Mouse (Mus musculus) forelimb bud, embryonic 11.5 days (tissue): ENCODE data around the gene Zfyve19.

ENCODE experiments used
- DNase-seq: peaks from one replicate; pipeline ENCODE4 v3.0.0-alpha.2; 2012; ENCODE audit warnings: low read depth, low spot score

Gene Zfyve19

GRCm38 (mm10) chr2:119208344-119209175 is at the start of gene Zfyve19, which contains the start of gene Dnajc17:
TSS of gene Zfyve19 (plus strand) at chr2:119208617.
TSS of gene Dnajc17 (minus strand) at chr2:119208795.
- DNase-seq = peak; percentile 95

DNA sequence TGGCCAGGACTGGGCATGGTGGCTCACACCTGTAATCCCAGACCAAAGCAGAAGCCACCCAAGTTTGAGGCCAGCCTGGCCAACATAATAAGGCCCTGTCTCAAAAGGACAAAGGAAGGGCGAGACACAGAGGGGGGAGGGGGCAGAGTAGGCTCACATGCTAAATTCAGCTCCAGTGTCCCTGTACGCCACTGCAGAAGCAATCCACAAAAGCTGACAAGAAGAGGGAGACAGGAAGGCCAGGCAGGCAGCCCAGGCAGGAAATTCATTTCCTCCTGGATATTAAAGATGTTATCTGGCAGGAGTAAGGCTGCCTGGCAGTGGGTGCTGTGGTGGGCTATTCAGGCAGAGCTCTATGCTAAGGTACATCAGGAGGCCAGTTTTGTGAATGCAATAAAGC is 47.2 kb upstream of the Zfyve19 start:
- no peak for DNase-seq

- DNase-seq = no peak
Observed at GRCm38 (mm10) chr2:119163135-119163534, 45.3 kb upstream of the Zfyve19 start.

DNA sequence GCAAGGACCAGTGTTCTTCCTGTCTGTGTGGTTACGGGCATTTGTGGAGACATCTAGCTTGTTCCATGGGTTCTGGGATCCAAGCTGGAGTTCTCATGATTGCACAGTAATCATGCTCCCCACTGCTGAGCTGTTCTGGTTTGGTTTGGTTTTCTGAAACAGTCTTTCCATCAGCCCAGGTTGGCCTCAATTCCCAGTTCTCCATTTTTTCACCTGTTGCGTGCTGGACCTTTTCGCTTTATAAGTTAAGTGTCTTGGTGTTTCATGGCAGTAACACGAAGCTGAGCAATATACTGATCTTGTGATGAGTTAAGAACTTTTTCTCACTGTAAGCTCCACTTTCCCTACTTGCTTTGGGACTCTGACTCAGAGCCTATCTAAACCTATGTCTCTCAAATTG is 44.4 kb upstream of the Zfyve19 start:
- no peak for DNase-seq

- no peak for DNase-seq
Observed at GRCm38 (mm10) chr2:119165401-119165800, 43.0 kb upstream of the Zfyve19 start.

- DNase-seq = peak; percentile 40
Observed at GRCm38 (mm10) chr2:119166901-119167865, 41.2 kb upstream of the Zfyve19 start, which contains the start of gene Gchfr. TSS of gene Gchfr (plus strand) at chr2:119167773.

DNA sequence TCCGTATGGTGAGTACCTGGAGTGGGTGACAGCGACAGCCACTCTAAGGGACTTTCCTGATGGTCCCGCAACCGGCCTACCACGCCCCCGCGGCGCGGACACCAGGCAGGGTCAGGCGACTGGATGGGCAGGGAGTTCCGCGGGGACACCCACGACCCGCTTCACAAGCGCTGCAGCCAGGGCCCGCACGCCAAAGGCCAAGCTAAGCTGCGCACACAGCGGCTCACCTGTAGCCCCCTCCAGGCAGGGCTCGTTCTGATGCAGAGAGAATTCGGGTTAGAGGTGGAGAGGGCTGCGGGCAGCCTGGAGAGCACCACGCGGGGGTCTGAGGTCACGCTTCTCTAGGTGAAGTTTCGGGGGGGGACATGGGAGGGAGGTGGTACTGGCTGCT is 40.6 kb upstream of the Zfyve19 start:
- no peak for DNase-seq

GRCm38 (mm10) chr2:119170282-119170681 is 38.1 kb upstream of the Zfyve19 start:
- no peak for DNase-seq

DNA sequence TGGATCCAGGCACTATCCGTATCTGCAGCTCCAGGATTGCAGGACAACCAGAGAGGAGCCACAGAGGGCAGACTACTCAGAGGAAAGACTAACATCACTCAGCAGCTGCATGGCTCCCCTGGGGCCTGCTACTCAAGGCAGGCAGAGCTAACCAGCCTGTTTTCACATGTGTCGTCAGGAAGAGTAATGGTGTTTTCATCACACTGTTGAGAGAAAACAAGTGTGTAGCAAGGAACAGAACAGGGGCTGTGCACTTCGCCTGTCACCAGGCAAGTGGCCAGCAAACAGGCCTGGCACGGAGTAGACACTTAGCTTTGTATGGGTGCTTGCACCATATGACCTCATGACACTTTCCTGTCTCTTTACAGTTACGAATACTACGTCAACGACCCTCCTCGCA is 36.8 kb upstream of the Zfyve19 start:
- DNase-seq = no peak

DNA sequence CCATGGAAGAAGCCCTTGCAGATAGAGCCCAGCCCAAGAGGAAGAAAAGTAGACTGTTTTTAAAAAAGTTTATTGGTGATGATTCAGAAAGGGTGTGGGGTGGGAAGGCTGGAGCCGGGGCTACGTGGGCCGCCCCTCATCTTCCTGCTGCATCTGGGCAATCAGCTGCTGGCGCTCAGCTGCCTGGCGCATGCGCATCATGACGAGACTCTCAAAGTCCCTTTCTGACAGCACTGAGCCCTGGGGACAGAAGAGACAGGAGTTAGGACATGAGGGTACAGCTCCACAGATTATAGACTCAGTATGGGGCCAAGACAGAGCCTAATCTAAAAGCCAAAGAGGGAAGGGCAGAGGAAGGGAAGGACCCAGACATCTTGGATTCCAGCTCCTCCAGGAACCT is 36.0 kb upstream of the Zfyve19 start:
- DNase-seq = no peak

DNA sequence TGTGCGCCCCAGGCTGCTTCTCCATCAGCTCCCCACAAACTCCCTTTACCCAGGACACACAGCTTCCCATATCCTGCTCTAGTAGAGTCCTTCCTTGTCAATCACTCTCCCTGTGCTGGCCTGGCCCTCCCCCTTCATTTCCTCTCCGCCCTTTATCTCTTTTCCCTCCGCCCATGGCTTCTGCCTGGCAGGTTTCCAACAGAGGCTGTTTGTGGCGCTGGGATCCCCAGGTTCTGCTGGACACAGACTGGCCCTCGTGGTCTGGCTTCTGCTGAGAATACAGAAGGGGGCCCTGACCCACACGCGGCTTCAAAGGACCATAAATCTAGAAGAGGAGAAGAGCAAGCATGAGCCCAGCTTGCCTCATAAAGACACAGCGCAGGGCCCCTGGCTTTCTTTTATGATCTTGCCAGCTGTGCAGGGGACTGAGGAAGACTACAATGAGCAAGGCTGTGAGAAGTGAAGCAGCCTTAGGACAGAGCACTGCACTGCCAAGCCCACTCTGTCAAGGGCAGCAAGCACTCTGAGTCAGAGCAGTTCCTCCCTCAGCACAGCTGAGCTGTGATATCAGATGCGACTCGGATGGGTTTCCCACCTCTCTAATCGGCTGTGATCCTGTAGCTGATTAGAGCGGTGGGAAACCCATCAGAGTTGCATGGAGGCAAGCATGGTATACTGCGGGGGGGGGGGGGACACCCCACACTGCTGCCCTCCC is 35.4 kb upstream of the Zfyve19 start:
- no peak for DNase-seq

DNA sequence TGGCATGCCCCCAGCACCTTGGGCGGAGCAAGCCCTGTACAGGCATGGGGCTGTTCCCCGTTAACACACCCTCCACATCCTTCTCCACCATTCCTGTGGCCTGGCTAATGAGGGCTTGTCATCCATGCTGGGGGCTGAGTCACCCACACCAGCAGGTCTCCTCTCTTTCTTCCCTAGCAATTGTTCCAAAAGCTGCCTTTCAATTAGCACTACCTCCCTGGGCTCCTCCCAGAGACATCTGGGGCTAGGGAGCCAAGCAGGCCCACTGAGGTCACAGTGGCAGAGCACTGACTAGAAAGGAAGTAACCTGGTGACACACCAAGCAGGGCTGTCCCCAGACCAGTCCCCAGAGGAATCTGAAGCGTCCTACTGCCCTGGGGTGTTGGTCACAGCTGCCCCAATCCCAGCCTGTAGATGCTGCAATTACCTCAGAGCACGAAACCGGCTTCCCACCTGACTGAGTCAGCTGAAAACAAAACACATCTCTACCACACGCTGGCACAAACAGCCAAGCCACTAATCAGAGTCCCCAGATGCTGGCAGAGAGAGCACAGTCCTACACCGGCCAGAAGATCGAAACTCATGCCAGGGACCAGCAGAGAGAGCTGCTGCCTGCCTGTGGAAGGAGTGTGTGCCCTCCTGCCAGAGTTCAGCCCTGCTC is 34.3 kb upstream of the Zfyve19 start, which contains the start of gene Gm14137:
TSS of gene Gm14137 (plus strand) at position 519 of the 661 bp plus-strand sequence.
- no peak for DNase-seq

GRCm38 (mm10) chr2:119174866-119175265 is 33.6 kb upstream of the Zfyve19 start:
- no peak for DNase-seq

GRCm38 (mm10) chr2:119175614-119176013 is 32.8 kb upstream of the Zfyve19 start:
- no peak for DNase-seq

DNA sequence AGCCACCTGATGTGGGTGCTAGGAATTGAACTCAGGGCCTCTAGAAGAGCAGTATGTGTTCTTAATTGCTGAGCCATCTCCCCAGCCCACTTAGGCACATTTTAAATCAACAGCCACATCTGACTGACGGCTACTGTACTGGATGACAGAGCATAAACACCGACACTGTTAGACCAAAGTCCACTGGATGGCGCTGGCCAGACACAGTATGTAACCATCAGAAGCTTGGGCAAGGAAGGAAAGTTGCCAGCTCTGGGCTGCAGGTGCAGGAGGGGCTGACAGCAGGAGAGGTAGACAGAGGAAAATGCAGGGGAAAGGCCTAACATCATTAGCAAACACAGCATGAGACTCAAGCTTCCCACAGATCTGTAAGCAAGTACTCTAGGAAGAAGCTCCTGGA is 31.7 kb upstream of the Zfyve19 start:
- no peak for DNase-seq

DNA sequence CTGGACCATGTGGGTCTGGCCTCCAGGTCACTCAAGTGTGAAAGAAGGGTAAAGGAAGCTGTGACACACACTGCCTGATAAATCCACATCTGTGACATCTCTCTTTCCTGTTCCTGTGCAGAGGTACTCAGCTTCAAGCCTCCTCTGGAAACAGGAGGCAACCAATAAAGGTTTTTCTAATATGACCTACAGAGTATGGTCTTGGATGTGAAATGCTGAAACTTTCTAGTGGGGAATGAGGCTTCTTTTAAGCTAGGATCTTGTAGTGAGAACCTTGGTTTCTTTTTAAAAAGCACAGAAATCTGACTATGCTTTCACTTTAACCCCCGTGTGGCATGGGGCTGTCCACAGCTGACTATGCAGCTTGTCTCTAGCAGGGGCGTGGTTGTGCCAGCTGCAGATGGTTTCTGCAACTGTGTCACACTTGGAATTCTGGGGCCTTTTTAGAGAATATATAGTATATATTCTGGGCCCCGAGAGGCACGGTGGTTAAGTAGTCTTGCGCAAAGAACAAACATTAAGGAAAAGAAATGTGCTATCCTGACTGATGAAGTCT is 31.0 kb upstream of the Zfyve19 start:
- DNase-seq = no peak

GRCm38 (mm10) chr2:119182914-119183313 is 25.5 kb upstream of the Zfyve19 start:
- DNase-seq = no peak

- DNase-seq = peak; percentile 72
Observed at GRCm38 (mm10) chr2:119189029-119189710, 19.2 kb upstream of the Zfyve19 start.

GRCm38 (mm10) chr2:119190969-119191368 is 17.4 kb upstream of the Zfyve19 start:
- no peak for DNase-seq

- DNase-seq = no peak
Observed at GRCm38 (mm10) chr2:119194140-119194539, 14.3 kb upstream of the Zfyve19 start.
